Mouse (Mus musculus) left cerebral cortex, adult 18-20 months (tissue): ENCODE results near the gene Aldh3a2. TPM values are rescaled to one million over a fixed set of nuclear protein-coding genes. Genes with fewer than 3 reads are reported as not detected.
"Not testable (repeated sequence)": the region's sequence is repeated elsewhere in the genome, so short reads cannot be mapped to it uniquely, and the experiment has no call there.

Source experiments
- DNase-seq, 2 experiments: peaks; one replicate each; pipeline ENCODE4 v3.0.0; 2021 to 2022; ENCODE audit warnings: low spot score in 2 of 2, mixed read lengths in 1 of 2
- long read RNA-seq, 2 experiments: library from polyadenylated mRNA; stranded (forward); transcript quantifications; one replicate each; pipeline ENCODE4 v2.0.0; 2021
- total RNA-seq, 2 experiments: library from RNA; stranded (reverse); gene quantifications; 2 replicates each; pipeline ENCODE4 v1.2.3; 2021

Gene Aldh3a2
- 10 to 100 TPM; 50.8 to 54.9 TPM for total RNA-seq
- long read RNA-seq, experiment 1, transcript Aldh3a2-202 (10 exons, 3,091 nt), result major isoform, 14 of 23 reads
- long read RNA-seq, experiment 1, partial matches to known transcripts, result 1 of 23 reads
- long read RNA-seq, experiment 1, other reads (novel, unspliced or antisense), result 8 of 23 reads
- long read RNA-seq, experiment 2, transcript Aldh3a2-202 (10 exons, 3,091 nt), result major isoform, 9 of 24 reads
- long read RNA-seq, experiment 2, partial matches to known transcripts, result 0 of 24 reads
- long read RNA-seq, experiment 2, other reads (novel, unspliced or antisense), result 15 of 24 reads

DNA sequence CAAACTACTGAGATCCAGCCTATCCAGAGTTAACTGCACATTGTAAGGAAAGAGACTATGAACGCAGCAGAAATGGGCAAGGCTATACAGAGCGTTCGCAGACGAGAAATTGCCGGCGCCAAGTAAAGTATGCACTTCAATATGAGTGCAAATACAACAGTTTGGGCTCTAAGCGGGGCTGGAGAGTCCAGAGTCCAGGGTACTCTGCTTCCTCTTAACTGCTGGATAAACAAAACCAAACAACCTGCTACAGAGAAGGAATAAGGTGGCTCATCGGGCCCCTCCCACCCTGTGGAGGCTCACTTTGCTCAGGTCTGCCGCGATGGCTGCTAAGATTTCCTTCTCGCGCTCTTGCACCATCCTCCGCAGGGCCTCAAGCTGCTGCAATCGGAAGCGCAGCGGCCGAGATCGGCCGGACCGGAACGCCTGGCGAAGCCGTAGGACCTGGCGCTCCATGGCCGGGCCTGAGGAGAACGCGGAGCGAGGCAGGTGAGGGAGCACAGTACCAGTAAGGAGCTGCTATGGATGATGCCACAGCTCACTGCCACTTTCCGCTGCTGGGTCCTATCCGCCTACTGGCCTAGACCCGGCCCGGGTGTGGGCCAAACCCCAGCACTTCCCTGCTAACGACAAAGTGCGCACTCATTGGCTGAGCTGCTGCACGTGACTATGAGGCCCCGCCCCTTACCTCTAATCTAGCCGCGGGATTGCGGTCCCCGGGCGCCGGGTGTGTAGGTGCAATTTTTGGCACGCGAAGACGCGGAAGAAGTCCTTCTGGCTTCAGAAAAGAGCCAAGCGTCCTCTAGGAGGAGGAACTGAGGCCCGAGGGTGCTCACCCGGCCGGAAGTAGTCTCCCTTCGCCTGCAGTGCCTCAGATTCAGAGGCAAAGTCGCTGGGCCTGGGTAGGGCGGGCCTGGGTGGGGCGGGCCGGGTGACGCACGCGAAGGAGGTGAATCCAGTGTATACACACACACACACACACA, at the start of gene Aldh3a2:
Gene Aldh3a2, minus strand, starts transcription at position 914 of the 983 bp plus-strand sequence.
- peak; percentile 94 for DNase-seq

GRCm38 (mm10) chr11:61316864-61317263, 49.6 kb upstream of the Aldh3a2 start:
- DNase-seq, result no peak

- DNase-seq, result no peak
Observed at GRCm38 (mm10) chr11:61310321-61310720, 43.1 kb upstream of the Aldh3a2 start.

DNA sequence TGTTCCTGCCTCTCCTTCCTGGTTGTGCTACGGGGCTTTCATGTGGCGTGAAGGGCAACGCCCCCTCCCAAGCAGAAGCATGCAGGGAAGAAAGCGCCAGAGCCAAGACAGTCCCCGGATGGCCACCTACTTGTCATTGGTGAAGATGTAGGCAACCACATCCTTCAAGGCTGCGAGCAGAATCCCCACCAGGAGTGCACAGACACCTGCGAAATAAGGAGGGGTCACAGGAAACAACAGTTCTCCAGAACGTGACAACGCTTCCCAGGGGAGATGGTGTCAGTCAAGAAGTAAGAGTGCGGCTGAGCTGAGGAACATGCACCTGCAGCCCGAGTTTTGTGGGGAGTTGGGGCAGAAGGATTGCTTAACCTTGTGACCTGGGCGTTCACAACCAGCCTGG, 42.6 kb upstream of the Aldh3a2 start:
- DNase-seq, result no peak

- no peak for DNase-seq
Observed at GRCm38 (mm10) chr11:61307795-61308194, 40.5 kb upstream of the Aldh3a2 start.

- DNase-seq, result peak; percentile 15 to 52
Observed at GRCm38 (mm10) chr11:61305377-61305776, 38.1 kb upstream of the Aldh3a2 start.

GRCm38 (mm10) chr11:61304535-61304934, 37.3 kb upstream of the Aldh3a2 start:
- DNase-seq, result not testable (repeated sequence)

DNA sequence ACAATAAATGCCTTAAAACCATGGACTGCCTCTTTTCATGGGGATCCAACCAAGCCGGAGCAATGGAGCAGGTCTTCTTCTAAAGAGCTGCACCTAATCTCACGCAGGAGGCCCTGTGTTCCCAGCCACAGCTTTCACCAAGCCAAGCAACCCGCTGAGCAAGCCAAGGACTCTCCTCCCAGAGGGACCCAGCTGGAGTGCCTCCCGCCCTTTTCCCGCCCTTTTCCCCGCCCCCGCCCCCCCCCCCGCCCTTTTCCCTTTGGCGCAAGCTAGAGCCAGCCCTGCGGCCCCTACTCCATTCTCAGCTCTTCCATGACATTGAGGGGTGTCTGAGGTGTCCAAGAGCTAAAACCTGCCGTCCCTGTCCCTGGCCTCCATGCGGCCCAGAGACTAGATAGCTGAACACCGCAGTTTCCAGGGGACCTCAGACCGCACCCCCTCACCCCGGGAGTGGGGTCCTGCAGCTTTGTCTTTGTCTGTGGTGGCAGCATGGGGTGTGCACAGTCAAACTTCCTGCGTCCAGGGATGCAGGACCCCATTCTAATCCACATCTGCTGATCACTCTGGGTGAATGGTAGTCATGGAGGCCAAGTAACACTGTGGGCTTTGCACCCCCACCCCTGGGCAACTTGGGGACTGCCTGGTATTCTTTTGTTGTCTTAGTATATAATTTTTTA, 33.6 kb upstream of the Aldh3a2 start:
- DNase-seq, result no peak

- DNase-seq, result no peak
Observed at GRCm38 (mm10) chr11:61300205-61300604, 32.9 kb upstream of the Aldh3a2 start.

DNA sequence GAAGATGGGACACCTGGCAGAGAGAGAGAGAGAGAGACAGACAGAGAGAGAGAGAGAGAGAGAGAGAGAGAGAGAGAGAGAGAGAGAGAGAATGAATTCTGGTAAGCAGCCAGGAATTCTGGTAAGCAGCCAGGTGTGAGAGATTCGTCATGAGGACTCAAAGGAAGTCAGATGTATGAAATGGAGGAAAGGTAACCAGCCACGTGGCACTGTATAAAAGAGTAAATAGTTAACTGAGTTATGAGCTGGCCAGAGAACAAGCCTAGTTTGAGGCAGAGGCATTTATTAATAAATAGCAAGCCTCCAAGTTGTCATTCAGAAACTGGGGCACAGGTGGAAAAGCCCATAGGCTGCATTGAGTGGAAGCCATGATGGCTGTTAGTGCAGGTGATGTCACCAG, 30.6 kb upstream of the Aldh3a2 start:
- DNase-seq, result no peak

GRCm38 (mm10) chr11:61297326-61297725, 30.1 kb upstream of the Aldh3a2 start:
- DNase-seq, result no peak

- DNase-seq, result no peak
Observed at GRCm38 (mm10) chr11:61296556-61296955, 29.3 kb upstream of the Aldh3a2 start.

DNA sequence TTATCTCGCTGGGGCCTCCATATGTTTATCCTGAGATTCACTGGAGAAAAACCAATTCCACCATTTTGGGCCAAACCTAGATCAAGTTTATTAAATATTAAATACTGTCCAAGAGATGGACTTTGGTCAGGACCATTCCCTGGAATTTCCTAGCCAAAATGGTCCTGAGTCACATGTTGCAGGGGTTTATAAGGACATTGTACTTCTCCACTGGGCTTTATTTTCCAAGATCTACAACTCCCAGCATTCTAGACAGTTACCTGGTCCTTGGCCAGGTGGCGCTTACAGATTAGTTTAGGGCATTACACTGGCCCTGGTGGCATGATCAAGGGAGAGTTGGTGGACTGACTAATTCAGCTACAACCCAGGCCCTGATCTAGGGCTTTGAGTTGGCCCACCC, 28.3 kb upstream of the Aldh3a2 start:
- no peak for DNase-seq

- no peak for DNase-seq
Observed at GRCm38 (mm10) chr11:61294431-61294830, 27.2 kb upstream of the Aldh3a2 start.

DNA sequence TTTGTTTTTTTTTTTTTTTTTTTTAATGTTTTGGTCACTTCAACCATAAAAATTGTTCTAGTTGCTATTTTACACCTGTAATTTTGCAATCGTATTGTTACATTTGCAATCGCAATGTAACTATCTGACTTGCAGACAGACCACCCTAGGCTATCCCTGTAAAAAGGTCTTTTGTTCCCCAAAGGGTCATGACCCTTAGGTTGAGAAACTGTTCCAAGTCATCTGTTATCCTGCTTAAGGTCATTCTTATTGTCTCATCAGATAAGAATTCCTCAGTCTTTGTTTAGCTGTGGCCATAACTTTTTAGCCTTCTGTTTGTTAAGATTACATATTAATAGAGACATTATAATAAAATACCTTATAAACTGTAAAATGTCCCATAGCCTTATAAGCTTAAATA, 26.0 kb upstream of the Aldh3a2 start:
- DNase-seq, result no peak

GRCm38 (mm10) chr11:61284323-61284722, 17.1 kb upstream of the Aldh3a2 start:
- no peak for DNase-seq

GRCm38 (mm10) chr11:61283414-61284049, 16.3 kb upstream of the Aldh3a2 start:
- DNase-seq, result no peak

DNA sequence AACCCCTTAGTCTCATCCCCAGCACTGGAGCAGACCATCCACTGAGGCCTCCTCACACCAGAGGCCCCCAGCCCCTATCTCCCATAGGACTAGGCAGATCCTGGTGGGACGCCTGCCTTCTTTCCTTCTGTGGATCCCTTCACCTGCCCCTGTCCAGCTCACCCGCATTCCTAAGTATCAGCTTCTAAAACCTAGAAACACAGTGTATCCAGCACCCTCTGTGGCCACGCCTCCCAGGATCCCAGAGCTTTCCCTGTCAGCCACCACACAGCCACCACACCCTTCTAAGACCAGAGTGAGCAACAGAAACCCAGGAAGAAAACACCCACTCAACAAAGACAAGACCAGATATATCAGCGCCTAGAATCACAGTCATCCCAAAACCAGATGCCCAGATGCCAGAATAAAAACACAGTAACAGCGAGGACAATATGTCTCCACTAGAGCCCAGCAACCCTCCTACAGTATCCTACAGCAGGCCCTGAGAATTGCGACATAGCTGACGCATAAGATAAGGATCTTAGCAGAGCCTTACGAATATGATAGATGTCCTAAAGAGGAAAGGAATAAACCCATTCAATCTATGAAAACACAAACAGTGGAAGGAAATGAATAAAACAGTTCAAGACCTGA, 11.3 kb upstream of the Aldh3a2 start:
- DNase-seq, result no peak

DNA sequence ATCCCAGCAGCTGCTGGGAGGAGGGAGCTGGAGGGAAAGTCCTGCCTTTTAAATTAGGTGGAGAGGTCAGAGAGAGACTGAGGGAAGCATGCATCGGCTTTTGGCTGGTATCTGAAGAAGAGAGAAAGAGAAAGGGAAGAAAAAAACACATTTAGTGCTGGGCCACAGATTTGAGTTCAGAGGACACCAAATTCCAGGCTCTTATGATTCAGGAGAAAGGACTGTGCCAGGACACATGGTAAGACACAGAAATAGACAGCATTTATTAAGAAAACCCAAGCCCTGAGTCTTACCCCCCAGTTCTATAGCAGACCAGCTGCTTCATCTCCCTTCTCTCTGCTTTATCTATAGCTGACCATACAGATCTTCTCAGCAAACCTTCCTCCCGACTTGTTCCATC, 10.7 kb upstream of the Aldh3a2 start:
- no peak for DNase-seq

- no peak for DNase-seq
Observed at GRCm38 (mm10) chr11:61276482-61276881, 9.2 kb upstream of the Aldh3a2 start.

GRCm38 (mm10) chr11:61275106-61275505, 7.8 kb upstream of the Aldh3a2 start:
- DNase-seq, result no peak
